8 mouse cellular contexts compared by ENCODE assay signal in genomic region chr14:8092573-8092972, GRCm38 (mm10). TPM values are rescaled to one million over a fixed set of nuclear protein-coding genes. Genes with fewer than 3 reads are reported as not detected.
DNase-seq lines count a peak whose midpoint lies in the region; ATAC-seq and TF ChIP-seq lines count a peak whose summit lies in the region.

No protein-coding gene starts in this region.

- H3K4me1 ChIP-seq in heart, adult 2 months (ENCODE audit: control insufficient read depth, insufficient read depth, low read length): no peaks in the 10 kb centered on the region; the same call in 1 of the 2 replicates
- peaks cover 6% of the 10 kb centered on the region for H3K4me1 ChIP-seq in neural tube, embryonic 15.5 days
- peaks cover 15% of the 10 kb centered on the region for H3K4me1 ChIP-seq in small intestine, adult 2 months (ENCODE audit: control insufficient read depth, insufficient read depth, insufficient read length, low read length)

- no peak for DNase-seq in heart, adult 2 months
- DNase-seq in heart, postnatal 36 days: no peak
- DNase-seq in neural tube, embryonic 10.5 days (ENCODE audit: extremely low spot score, low spot score): no peak
- DNase-seq in thymus, adult 18-20 months: no peak

- no peaks in the 10 kb centered on the region for H3K79me2 ChIP-seq in heart, adult 2 months (replicated peaks; ENCODE audit: control insufficient read depth, insufficient read depth, low read length)

- no peak overlapping the region for H3K4me3 ChIP-seq in heart, adult 2 months
- no peak overlapping the region for H3K4me3 ChIP-seq in neural tube, embryonic 15.5 days (replicated peaks)
- no peak overlapping the region for H3K4me3 ChIP-seq in small intestine, adult 2 months (ENCODE audit: low read depth, low read length)

- H3K27ac ChIP-seq in heart, adult 2 months: no peak overlapping the region
- no peak overlapping the region for H3K27ac ChIP-seq in neural tube, embryonic 15.5 days (replicated peaks)
- no peak overlapping the region for H3K27ac ChIP-seq in small intestine, adult 2 months (ENCODE audit: insufficient read depth, low read depth, low read length)

- peak; percentile 70 for TF ChIP-seq CTCF in heart, adult 2 months (IDR thresholded peaks at IDR 0.05)
- TF ChIP-seq CTCF in small intestine, adult 2 months (IDR thresholded peaks at IDR 0.05; ENCODE audit: extremely low read depth, insufficient read length, insufficient replicate concordance, low read depth, low read length): 0 out of 2 replicates have a peak, but pooled peaks have one; percentile 18

- H3K4me2 ChIP-seq in neural tube, embryonic 15.5 days: no peak overlapping the region

- intact Hi-C loops in heart, adult 2 months (cut with DNase I): loop anchor here (1.0 to 2.0 kb wide), 3 partner anchors 64 to 254 kb away; no protein-coding TSS in a partner anchor
- intact Hi-C loops in heart, postnatal 36 days (cut with DNase I): loop anchor here (1.0 to 5.0 kb wide), 5 partner anchors 65 to 256 kb away; no protein-coding TSS in a partner anchor

- 77% methylated on average over 2 of the region's 2 CpGs for WGBS in heart, adult 2 months
- 90% methylated on average over 2 of the region's 2 CpGs for WGBS in neural tube, embryonic 15.5 days
- 68% methylated on average over 2 of the region's 2 CpGs for WGBS in small intestine, adult 2 months

- peak; percentile 55; the same call in 1 of the 2 replicates for ATAC-seq in neural tube, embryonic 15.5 days (ENCODE audit: low FRiP score)
- peak; percentile 16; the same call in 1 of the 2 replicates for ATAC-seq in granulocyte monocyte progenitor cell, adult 5-6 weeks (replicated peaks; ENCODE audit: poor library complexity, severe bottlenecking)
- no peak for ATAC-seq in erythroblast, adult 5-6 weeks (replicated peaks; ENCODE audit: low FRiP score, poor library complexity, severe bottlenecking)

- H3K27me3 ChIP-seq in heart, adult 2 months (ENCODE audit: control insufficient read depth, insufficient read depth, low read length): no peaks in the 10 kb centered on the region
- H3K27me3 ChIP-seq in neural tube, embryonic 15.5 days (replicated peaks): no peaks in the 10 kb centered on the region
- no peaks in the 10 kb centered on the region for H3K27me3 ChIP-seq in small intestine, adult 2 months (ENCODE audit: control insufficient read depth, insufficient read depth, low read length)

- no peaks in the 10 kb centered on the region for H3K9me3 ChIP-seq in neural tube, embryonic 15.5 days (replicated peaks)

- no peaks in the 10 kb centered on the region for H3K36me3 ChIP-seq in heart, adult 2 months (ENCODE audit: control insufficient read depth, insufficient read depth, low read length)
- peaks cover 33% of the 10 kb centered on the region for H3K36me3 ChIP-seq in neural tube, embryonic 15.5 days
- H3K36me3 ChIP-seq in small intestine, adult 2 months (ENCODE audit: control insufficient read depth, insufficient read depth, low read length): peaks cover 10% of the 10 kb centered on the region

- no peak for TF ChIP-seq EP300 in heart, adult 2 months (IDR thresholded peaks at IDR 0.05; ENCODE audit: insufficient read depth, low read depth, low read length)

- no peak for TF ChIP-seq POLR2A in heart, adult 2 months (IDR thresholded peaks at IDR 0.05; ENCODE audit: insufficient read depth, low read depth, low read length)
- no peak for TF ChIP-seq POLR2A in small intestine, adult 2 months (IDR thresholded peaks at IDR 0.05; ENCODE audit: low read depth, low read length)

- H3K9ac ChIP-seq in heart, adult 2 months (ENCODE audit: low read depth, low read length): no peak overlapping the region
- H3K9ac ChIP-seq in neural tube, embryonic 15.5 days (replicated peaks): no peak overlapping the region

RNA-seq across cellular contexts. Expression of gene Pxk, which starts 5.4 kb away (rescaled TPM):
- total RNA-seq in heart, adult 2 months (2021): 10 to 100 TPM; 23.1 to 24.6 TPM
- polyA plus RNA-seq in heart, adult 2 months (2012; rRNA removed): 18.3 and 27.3 TPM in 2 replicates
- 10 to 100 TPM; 25.2 to 27.3 TPM for total RNA-seq in heart, postnatal 36 days (2021)
- polyA plus RNA-seq in neural tube, embryonic 15.5 days (2015; fragmentation: Nextera tagmentation; extraction: Ambion mirVana): 75.2 and 78.5 TPM in 2 replicates
- total RNA-seq in granulocyte monocyte progenitor cell, adult 5-6 weeks (2014; fragmentation: Nextera tagmentation): 34.1 and 40.7 TPM in 2 replicates
- 25.6 and 30.0 TPM in 2 replicates for total RNA-seq in granulocyte monocyte progenitor cell, adult 5-6 weeks (2017)
- 11.8 and 40.6 TPM in 2 replicates for polyA plus RNA-seq in small intestine, adult 2 months (2012; rRNA removed)
- total RNA-seq in erythroblast, adult 5-6 weeks (2015; ENCODE audit: low replicate concordance): 11.7 and 16.1 TPM in 2 replicates
- 3.9 and 9.6 TPM in 2 replicates for total RNA-seq in erythroblast, adult 5-6 weeks (2017; ENCODE audit: low replicate concordance)

RNA-seq across cellular contexts. Expression of gene Rpp14, which starts 12.4 kb away (rescaled TPM):
- 10 to 100 TPM; 23.1 to 29.7 TPM for total RNA-seq in heart, adult 2 months (2021)
- polyA plus RNA-seq in heart, adult 2 months (2012; rRNA removed): 11.2 and 16.7 TPM in 2 replicates
- total RNA-seq in heart, postnatal 36 days (2021): 10 to 100 TPM; 27.1 to 30.3 TPM
- polyA plus RNA-seq in neural tube, embryonic 15.5 days (2015; fragmentation: Nextera tagmentation; extraction: Ambion mirVana): 43.1 and 57.9 TPM in 2 replicates
- total RNA-seq in granulocyte monocyte progenitor cell, adult 5-6 weeks (2014; fragmentation: Nextera tagmentation): 35.5 and 43.7 TPM in 2 replicates
- total RNA-seq in granulocyte monocyte progenitor cell, adult 5-6 weeks (2017): 62.6 and 72.8 TPM in 2 replicates
- 1.3 and 1.4 TPM in 2 replicates for polyA plus RNA-seq in small intestine, adult 2 months (2012; rRNA removed)
- total RNA-seq in erythroblast, adult 5-6 weeks (2015; ENCODE audit: low replicate concordance): 5.4 and 7.1 TPM in 2 replicates
- total RNA-seq in erythroblast, adult 5-6 weeks (2017; ENCODE audit: low replicate concordance): 11.7 and 14.0 TPM in 2 replicates
